Mouse (Mus musculus) kidney, adult 2 months (tissue): ENCODE results near the gene Lipm.

ENCODE experiments used
- CTCF ChIP-seq: fragments of 200-500 bp; conservative IDR thresholded peaks from 2 replicates; pipeline ENCODE4 v1.5.1; 2011; ENCODE audit warnings: low read depth, mild to moderate bottlenecking, control low read depth, low read length, moderate library complexity, mixed read lengths; ENCODE audit not compliant: insufficient read depth, insufficient read length
- POLR2A ChIP-seq: fragments of 200-500 bp; IDR thresholded peaks from one replicate; pipeline ENCODE4 v1.6.1; 2011; ENCODE audit warnings: low read depth, low read length, control low read depth

DNA sequence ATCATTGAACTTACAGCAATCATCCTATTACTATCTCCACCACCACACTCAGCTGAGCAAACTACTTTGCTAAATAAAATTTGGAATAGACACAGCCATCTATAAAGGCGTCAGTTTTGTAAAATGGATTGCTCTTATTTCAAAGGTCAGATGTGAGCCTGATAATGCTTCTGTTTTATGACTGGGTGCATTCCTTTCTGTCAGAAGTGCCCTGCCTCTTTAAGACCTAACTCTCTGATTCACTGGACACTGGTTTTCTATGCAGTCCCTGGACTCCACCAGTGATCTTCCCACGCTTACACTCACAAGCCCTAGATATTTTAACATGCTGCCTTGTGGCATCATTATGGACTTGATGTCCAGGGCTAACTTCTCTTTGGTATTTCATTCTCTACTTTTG is 22.6 kb upstream of the Lipm start:
- no peak for TF ChIP-seq POLR2A
- TF ChIP-seq CTCF, result no peak
